Mouse (Mus musculus): ENCODE results near the gene Nxpe4.
A peak's percentile ranks its signal among the peaks of the same experiment; 100 is the strongest.
"Not testable (repeated sequence)": the region's sequence is repeated elsewhere in the genome, so short reads cannot be mapped to it uniquely, and the experiment has no call there.

Nxpe4 gene

DNA sequence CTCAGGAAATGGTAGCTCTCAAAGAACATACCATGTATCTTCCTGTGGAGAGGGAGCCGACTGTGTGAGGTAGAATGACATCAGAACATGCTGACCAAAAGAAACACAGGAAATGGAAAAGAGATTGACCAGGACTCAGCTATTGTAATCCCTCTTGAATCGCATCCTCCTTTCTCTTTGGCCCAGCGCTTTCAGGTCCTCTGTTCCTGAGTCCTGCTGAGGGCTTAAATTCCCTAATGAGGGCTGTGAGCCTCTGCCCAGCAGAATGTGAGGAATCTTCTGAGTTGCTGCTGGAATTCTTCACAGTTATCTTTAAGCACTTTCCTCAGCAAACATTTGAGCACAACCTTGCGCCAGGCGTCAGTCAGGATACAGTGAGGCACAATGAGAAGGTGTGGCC lies 78.6 kb downstream of the Nxpe4 start:
- no peak for DNase-seq (ENCODE audit: low spot score in 2 of 2)

DNA sequence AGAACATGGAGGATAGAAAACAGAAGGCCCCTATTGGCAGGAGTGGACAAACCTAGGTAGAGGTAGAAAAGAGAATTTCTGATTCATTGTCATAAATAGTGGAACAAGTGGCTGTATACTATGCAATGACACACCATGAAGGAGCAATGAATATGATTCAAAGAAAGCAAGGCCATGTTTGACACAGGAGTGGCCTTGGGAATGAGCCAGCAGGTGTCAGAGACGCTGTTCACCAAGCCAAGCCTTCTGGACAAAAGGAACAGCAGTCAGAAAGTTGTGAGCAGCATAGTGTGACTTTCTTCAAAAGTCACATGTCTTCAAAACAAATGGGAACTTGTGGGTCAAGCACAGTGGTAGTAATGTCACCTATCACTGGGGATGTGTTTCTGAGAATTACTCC lies 80.0 kb downstream of the Nxpe4 start:
- no peak for DNase-seq (ENCODE audit: low spot score in 2 of 2)

DNA sequence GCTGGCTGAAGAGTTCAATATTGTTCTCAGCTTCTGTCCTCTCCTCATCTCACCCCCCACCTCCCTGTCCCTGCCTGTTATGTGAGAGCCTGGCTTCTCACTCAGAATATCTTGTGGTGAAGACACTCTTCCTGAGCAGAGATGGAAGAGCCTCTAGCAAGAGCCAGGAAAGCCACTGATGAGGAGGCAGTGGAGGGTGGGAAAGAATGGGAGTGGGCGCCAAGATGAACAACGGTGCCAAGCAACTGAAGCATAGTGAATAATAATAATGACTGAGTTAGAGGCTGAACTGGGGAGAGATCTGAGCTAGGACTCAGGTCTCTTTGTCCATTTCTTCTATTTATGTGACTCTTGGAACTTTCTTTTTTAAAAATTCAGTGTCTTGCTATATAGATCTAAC lies 80.9 kb downstream of the Nxpe4 start:
- no peak for DNase-seq (ENCODE audit: low spot score in 2 of 2)

DNA sequence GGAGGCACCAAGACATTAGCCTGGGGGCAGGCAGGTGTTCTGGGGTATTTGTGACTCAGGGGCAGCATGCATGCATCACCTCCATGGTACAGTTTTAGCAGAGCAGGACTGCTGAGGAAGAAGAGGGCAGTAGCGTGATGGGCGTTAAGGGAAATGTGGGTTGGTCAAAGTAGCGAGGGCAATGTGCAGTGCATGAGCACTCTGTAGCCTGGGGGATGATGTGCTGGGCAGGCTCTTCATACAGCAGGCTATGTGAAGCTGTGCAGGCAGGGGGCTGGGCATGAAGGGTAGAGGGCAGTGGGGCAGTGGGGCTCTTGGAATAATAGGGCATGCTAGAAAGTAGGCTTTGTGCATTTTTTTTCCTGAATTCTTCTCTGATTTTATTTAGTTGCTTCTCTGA lies 82.4 kb downstream of the Nxpe4 start:
- DNase-seq (ENCODE audit: low spot score in 2 of 2) = no peak

DNA sequence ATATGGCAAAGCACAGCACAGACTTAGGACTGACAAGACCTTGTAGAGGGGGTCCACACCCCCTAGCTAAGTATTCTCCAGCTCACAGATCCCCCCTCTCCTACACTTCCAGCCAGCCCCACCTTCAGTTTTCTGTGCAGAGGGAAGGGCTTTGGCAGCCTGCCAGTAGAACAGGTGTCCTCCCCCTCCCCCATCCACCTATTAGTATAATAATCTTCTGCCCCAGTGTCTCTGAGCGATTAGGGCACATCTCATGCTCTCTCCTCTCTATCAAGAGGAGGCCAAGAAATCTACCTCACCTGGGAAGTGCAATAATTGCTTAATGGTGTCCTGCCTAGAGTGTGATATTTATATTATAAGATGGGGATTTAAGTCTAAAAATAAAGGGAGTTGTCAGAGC lies 83.7 kb downstream of the Nxpe4 start:
- no peak for DNase-seq (ENCODE audit: low spot score in 2 of 2)

DNA sequence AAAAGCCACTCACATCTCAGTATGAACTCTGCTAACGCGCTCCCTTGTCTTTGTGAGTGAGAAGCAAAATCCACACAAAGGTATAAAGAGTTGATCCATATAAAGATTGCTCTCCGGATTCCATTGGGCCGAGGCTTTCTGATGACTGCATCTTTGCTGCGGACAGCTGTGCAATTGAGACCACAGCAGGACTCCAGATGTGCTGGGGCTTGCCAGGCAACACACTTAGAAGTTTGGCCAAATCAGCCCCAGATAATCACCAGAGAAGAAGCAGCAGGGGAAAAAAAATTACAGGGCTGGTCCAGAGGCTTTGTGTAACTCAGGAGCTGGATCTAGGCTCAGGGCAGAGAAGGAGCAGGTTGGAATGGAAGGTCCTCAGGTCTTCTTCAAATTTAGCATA lies 85.5 kb downstream of the Nxpe4 start:
- DNase-seq (ENCODE audit: low spot score in 2 of 2) = no peak

DNA sequence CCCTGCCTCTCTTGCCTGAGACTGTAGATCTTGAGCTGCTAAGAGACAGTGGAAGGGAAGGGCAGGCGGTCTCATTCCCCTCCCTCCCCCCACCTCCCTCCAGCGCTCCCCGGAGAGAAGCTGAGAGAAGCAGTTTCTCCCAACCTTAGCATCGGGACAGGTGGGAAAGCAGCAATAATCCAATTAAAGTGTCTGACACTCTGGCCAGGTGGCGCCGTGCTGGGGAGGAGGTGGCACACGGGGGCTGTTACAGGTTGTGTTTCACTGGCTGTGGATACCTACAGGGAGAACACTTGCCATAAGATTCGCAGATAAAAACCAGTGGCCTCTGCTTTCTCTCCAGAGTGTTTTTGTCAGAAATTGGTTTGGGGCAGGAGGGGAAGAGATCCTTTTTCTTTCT lies 90.4 kb downstream of the Nxpe4 start:
- DNase-seq (ENCODE audit: low spot score in 2 of 2) = no peak

DNA sequence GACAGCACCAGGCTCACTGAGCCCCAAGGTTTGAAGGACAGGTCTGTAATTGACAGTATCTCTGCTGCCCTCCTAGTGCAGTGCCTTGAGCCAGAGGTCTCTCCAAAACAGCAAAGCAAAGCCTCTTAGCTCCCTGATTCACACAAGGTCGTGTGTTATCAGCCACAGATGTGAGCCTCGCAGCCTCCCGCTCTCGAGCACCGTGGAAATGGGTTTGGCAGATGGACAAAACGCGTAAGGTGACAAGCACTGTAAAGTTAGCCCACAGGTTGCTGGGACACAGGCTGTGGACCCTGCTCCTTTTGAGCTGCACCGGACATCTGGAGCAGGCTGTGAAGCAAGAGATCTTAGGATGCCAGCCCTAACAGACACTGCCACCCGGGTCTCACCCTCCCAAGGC lies 95.2 kb downstream of the Nxpe4 start:
- no peak for DNase-seq (ENCODE audit: low spot score in 2 of 2)

DNA sequence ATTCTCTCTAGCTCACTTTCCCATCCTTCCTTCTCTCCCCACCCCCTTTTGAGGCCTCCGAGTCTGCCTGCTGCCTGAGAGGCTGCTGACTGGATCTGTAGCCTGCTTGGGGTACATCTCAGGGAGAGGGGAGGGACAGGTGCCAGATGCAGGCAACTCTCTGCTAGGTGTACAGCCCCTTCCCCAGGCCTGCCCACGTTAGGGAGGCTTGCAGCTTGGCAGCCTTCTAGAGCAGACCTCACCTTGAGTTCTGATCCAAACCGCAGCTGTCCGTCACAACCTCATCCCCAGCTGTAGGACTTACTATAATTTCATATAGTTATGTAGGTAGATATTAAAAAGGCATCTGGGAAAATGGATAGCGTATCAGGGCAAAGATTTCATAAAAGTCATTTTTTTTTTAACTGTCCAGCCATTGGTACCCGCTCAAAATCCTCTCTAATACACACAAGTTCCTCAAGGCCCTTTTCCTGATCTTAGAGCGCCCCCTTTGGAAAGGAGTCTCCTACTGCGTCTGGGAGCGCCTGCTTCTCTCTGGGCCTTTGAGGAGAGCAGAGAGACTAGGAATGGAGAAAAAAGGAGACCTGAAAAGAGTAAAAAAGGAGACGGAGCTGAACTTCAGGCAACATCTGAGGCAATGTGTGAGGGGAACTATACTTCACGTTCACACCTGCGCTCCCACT lies 96.1 kb downstream of the Nxpe4 start:
- no peak for DNase-seq (ENCODE audit: low spot score in 2 of 2)

DNA sequence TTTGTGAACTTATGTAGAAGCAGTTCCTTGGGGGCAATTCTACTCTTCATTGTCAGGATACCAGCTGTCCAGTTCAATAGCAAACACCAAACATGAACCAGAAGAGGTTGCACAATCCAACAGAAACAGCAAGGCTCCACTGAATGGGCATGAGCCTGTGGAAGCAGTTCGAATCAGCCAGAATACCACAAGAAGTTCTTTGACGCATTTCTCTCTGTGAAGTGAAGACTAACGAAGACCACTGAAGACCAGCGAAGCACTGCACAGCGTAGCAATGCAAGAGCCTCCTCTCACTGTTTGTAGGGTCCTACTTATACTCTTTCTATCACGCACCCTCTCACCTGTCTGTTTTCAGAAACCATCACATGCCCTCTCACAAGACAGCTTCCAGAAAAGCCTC lies 102.8 kb downstream of the Nxpe4 start:
- no peak for DNase-seq (ENCODE audit: low spot score in 2 of 2)

DNA sequence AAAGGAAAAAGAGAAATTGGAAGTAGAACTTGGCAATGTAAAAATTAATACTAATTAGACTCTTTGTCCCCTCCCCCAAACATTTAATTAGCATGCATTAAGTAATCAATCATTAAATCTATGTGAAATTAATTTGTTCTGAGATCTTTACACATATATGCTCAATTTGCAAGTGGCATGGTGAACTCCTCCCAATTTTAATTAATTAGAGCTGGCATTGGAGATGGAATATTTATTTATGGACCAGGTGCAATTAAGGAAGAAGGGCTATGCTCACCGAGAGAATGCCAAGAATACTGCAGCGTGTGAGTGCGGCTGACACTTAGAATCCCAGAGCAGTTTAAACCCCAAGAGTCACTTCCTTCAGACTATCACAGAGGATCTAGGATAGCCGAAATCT lies 103.7 kb downstream of the Nxpe4 start:
- no peak for DNase-seq (ENCODE audit: low spot score in 2 of 2)

DNA sequence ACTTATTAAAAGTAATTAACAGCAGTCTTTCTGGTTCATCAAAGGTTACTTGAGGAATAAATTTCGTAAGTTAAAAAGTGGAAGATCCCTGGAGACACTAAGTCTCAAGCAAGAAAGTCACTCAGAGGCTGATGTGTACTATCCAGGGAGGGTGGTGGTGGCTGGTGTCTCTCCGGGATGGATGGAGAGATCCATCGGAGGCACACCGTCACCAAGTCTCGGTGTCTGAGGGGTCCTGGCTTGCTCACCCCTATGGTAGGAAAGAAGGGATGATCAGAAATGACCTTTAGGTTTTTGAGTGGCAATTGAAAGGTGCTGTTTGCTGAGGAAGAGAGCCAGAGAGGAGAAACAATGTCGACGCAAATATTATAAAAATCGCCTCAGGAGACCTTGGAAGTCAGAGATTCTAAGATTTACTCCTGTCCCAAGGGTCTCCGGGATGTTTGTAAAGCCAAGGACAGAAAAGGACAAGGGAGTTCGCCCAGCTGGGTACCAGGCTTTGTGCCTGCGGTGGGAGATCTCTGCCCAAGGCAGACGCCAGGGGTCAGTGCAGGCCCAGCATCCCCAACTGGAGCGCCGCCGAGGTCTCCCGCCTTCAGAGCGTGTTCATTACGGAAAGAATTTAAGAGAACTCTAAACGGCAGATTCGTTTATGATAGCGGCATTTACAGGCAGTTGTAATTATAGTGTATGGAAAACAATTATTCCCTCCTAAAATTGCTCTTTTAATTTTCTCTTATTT lies 104.6 kb downstream of the Nxpe4 start:
- peak; percentile 38 to 51 for DNase-seq (ENCODE audit: low spot score in 2 of 2)

DNA sequence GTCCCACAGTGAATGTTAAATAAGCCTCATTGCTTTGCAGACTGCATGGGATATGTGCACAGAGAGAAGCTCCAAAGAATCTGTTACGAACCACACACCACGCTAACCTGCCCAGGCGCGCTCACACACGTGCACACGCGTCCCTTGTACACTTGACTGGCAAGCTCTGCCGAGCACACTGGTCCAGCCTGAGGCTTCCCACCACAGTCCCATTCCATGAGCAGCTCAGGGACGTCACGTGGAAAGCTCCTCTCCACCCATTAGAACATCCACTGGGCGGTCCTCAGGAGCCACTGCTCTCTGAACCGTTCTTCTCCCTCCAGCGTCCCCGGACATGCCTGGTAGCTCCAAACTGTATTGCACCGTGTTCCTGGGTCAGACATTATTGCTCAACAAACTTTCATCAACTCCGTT lies 105.2 kb downstream of the Nxpe4 start:
- peak in 1 of 2 experiments; percentile 23 for DNase-seq (ENCODE audit: low spot score in 2 of 2)

DNA sequence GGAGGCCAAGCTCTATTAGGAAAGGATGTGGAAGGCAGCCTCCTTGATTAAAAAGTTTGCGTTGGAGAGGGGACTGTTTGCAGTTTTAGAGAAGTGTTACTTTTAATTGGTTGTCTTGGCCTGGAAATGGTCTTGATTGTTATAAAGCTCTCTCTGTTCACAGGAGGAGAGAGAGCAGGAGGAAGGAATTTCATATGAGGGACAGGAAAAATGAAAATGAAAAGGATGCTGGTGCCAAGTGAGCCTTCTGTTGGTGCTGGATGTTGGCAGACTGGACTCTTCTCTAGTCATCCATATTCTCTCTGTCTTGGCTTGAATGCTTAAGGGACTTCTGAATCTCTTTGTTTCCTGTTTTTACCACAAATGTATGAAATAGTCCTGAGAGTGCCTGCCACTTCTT lies 106.1 kb downstream of the Nxpe4 start:
- DNase-seq (ENCODE audit: low spot score in 2 of 2) = no peak

DNA sequence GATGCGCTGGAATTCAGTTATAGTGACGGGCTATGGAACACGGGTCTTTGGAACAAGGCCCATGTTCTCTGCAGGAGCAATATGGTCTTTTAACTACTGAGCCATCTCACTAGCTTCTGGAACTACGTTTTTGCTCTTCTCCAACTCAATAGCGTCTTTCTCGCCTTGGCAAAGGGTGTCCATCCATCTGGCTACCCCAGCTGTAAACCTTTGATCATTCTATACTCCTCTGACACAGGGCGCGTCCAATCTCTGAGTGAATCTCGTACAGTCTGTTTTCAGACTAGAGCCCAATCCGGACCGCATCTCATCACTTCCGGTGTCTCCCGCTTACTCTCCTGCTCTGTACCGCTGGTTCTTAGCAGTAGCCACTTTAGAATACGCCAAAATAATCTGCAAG lies 115.0 kb downstream of the Nxpe4 start:
- no peak for DNase-seq (ENCODE audit: low spot score in 2 of 2)

DNA sequence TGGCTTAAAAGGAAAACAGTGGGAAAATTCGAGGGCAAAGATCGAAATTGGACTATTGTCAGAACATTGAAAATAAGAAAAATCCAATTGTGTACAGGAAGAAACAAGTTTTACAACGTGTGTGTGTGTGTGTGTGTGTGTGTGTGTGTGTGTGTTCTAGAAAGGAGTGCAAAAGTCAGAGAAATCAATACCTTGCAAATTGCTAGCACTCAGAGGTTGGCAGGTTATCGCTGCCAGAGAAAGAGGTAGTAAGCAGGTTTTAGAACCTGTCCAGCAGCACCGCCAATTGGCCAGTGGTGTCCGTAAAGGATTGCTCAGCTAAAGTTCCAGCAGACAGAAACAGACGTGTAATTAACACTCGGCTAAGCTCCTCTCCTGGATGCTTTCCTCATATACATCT lies 122.4 kb downstream of the Nxpe4 start:
- no peak for DNase-seq (ENCODE audit: low spot score in 2 of 2)

DNA sequence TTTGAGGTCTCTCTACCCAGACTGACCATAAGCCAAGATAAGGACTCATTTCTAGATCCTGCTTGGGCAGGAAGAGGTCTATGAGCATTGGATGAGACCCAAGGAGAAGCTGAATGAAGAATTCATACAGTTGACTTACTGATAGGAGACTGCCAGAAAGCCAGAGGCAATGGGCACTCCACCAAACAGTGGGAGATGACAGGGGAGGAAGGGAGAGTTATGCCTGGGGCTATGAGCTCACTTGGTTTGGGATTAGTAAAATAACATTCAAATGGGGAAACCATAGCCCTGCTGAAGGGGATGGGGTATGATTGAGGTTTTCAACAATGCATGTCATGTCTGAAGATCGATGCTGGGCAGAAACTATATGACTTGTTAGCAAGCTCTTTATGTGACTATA lies 128.5 kb downstream of the Nxpe4 start:
- DNase-seq (ENCODE audit: low spot score in 2 of 2) = no peak

DNA sequence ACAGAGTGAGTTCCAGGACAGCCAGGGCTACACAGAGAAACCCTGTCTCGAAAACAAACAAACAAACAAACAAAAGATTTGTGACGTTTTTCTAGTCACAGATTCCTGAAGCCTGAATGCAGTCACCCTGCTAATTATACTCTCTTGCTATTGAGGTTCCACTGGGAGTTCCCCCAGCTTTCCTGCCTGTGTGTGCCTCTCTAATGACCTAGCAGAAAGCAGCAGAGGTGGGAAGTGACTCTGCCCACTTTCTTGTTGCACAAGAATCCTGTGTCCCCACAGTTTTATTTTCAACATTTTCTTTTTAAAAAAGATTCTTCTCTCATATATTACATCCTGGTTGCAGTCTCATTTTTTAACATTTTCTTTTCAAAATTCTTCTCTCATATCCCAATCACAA lies 132.9 kb downstream of the Nxpe4 start:
- no peak for DNase-seq (ENCODE audit: low spot score in 2 of 2)

DNA sequence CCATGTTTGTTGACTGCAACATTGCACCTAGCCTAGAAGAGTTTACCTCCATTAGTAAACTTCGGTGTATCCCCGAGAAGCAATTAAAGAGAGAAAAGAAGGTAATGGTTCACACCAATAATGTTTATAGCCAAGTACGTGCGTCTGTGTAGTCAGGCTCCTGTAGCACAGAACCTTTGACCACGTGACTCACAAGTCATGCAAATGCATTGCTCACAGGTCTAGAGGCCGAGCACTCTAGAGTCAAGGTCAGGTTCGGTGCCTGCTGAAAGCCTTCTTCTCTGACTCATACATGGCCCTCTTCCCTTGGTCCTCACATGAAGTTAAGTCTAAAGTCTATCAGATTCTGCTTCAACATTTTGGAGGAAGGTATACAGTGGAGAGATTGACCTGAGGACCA lies 137.2 kb downstream of the Nxpe4 start:
- DNase-seq (ENCODE audit: low spot score in 2 of 2) = no peak

DNA sequence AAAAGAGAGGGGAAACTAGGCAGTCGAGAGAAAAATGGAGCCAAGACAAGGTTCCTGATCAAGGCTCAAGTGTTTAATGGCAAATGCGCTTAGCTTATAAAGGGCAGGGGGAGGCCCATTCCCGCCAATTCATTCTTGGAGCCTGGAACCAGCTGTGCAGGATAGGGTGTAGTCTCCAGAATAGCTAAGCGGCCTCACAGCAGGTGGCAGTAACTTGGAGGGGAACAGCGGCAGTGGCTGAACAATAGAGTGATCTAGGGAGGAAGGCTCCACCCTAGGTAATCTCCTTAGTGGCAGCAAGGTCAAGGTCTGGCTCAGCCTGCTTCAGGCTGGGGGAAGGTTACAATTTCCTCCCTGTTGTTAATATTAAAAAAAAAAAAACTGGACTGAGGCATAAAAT lies 141.7 kb downstream of the Nxpe4 start:
- not testable (repeated sequence) for DNase-seq (ENCODE audit: low spot score in 2 of 2)

DNA sequence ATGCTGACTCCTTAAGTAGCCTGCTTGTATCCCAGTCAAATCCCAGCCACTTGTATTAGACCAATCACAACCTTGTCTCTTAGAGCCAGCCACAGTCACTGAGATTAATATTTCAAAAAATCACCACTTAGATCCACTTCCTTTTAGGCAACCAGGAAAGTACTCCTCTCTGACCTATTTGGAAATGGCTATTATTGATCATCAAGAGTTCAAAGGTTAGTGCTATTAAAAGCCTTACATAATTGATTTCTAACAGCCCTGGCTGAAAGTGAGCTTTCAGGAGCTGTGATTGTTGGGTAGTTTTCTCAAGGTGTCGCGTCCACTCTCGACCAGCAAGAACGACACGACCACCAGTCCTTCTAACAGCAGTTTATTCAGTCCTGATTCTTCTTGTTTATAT lies 149.4 kb downstream of the Nxpe4 start:
- DNase-seq (ENCODE audit: low spot score in 2 of 2) = no peak

DNA sequence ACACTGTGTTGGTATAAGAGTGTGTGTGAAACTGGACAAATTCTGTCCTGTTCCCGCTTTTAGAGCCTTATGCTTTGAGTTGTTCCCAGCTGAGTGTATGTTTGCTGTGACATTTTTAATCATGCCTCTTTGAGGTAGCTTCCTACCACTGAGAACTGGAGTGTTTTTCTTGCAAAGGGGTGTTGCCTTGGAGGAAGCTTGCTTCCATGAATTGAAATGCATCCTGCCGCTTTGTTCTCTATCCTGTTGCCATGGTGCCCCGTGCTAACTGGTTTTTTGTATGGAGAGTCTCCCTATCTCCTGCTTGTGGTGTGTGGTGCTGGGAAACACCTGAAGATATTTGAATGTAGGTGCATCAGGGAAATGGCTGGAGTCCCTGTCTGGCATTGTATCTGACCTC lies 152.4 kb downstream of the Nxpe4 start:
- DNase-seq (ENCODE audit: low spot score in 2 of 2) = no peak

DNA sequence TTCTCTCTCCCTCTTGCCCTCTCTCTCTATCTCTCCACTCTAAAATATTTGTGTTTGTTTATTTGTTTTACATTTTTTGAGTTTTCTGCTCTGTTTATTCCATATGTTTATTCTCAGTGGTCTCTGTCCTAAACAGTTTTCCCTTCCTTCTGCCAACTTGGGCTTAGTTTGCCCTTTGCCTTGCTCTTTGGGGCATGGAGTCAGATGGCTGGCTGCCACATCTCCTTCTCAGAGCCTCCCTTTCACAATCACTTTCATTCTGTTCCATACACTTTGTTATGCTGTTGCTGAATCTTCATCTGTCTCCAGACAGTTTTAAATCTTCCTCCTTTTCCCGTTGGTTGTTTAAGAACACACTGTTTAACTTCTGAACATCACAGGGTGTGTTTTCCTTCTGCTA lies 154.0 kb downstream of the Nxpe4 start:
- DNase-seq (ENCODE audit: low spot score in 2 of 2) = no peak

DNA sequence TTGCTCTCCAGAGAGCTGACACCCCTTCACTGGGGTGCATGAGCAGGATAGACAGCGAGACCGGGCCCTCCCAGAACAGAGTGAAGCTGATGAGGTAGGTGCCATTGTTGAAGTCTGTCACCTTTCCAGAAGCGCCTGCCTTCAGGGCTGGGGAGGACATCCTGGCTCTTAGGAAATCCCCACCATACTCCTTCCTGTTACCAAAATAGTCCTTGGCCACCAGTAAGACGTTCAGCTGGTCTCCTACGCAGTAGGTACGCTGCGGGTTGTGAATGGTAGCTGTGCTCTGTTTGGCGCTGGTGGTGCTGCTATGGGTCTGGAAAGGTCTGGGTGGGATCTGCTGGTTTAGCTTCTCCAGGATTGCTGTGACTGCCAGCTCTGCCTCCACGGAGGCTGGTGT lies 164.5 kb downstream of the Nxpe4 start:
- DNase-seq (ENCODE audit: low spot score in 2 of 2) = no peak
